Mouse (Mus musculus) spleen, adult 2 months (tissue): ENCODE results near the gene Mycbp2. TPM values are rescaled to one million over a fixed set of nuclear protein-coding genes. Genes with fewer than 3 reads are reported as not detected.

ENCODE experiments used
- DNase-seq, 2 experiments: peaks; one replicate each; pipeline versions ENCODE4 v3.0.0 to v3.0.0-alpha.2; 2012 to 2021; ENCODE audit warnings: low spot score in 2 of 2, low read depth in 1 of 2
- H3K27ac ChIP-seq: fragments of 200-500 bp; 2 replicates; pipeline ENCODE4 v1.5.1; 2012; ENCODE audit warnings: low read length, inconsistent platforms; ENCODE audit not compliant: insufficient read depth
- H3K27me3 ChIP-seq: fragments of 200-500 bp; 2 replicates; pipeline ENCODE4 v1.6.1; 2012; ENCODE audit warnings: mild to moderate bottlenecking, moderate library complexity, low read length, inconsistent platforms; ENCODE audit not compliant: control insufficient read depth, insufficient read depth
- H3K36me3 ChIP-seq: fragments of 200-500 bp; 2 replicates; pipeline ENCODE4 v1.6.1; 2012; ENCODE audit warnings: mild to moderate bottlenecking, low read length, inconsistent platforms; ENCODE audit not compliant: control insufficient read depth, insufficient read depth
- H3K4me1 ChIP-seq: fragments of 200-500 bp; 2 replicates; pipeline ENCODE4 v1.6.1; 2011; ENCODE audit warnings: inconsistent platforms; ENCODE audit not compliant: control insufficient read depth, insufficient read depth, insufficient read length
- H3K4me3 ChIP-seq: fragments of 200-500 bp; 2 replicates; pipeline ENCODE4 v1.5.1; 2011; ENCODE audit warnings: mild to moderate bottlenecking, inconsistent platforms; ENCODE audit not compliant: insufficient read depth, insufficient read length; ENCODE audit errors: extremely low read depth
- CTCF ChIP-seq: fragments of 200-500 bp; IDR thresholded peaks from 2 replicates; pipeline ENCODE4 v1.5.1; 2011; ENCODE audit warnings: mild to moderate bottlenecking, inconsistent platforms; ENCODE audit not compliant: insufficient read depth, insufficient read length, insufficient replicate concordance; ENCODE audit errors: extremely low read depth
- POLR2A ChIP-seq: fragments of 200-500 bp; IDR thresholded peaks from 2 replicates; pipeline ENCODE4 v1.6.1; 2011; ENCODE audit warnings: low read depth, low read length, inconsistent platforms
- WGBS: fragments of 180-500 bp; shearing (Covaris S2); methylation state at CpG from one replicate; pipeline ENCODE4 v1.1.7; 2018; 5-methylcytosine and 5-hydroxymethylcytosine counted together
- polyA plus RNA-seq: library from polyadenylated mRNA; depleted of rRNA; stranded (reverse); fragments of >200 nt; gene quantifications from 2 replicates; pipeline ENCODE4 v1.2.3, GENCODE M21; 2012

The Mycbp2 gene
- polyA plus RNA-seq, 1 experiment: 32.9 TPM

DNA sequence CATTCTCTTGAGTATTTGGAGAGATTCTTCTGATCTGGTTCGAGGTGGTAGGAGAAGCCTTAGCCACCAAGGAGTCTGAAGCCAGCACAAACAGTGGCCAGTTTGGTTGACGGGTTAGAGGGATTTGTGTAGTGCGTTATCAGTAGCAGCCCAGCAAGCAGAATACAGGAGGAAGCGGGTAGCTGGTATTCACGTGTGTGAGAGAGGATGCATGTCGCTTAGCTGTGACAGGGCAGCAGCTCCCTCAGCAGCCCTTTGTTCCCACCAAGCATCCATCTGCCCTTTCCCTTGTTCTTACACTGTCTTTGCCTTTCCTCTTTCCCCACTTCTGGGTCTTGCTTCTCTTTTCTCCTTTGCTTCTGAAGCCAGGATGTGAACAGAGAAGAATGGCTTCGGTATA lies 271.4 kb downstream of the Mycbp2 start:
- Histone ChIP-seq H3K36me3 (peaks cover 18% of the 10 kb centered on the region), H3K4me3 (no peak overlapping the region), H3K27me3 (no peaks in the 10 kb centered on the region), H3K4me1 (no peaks in the 10 kb centered on the region; the same call in 1 of the 2 replicates), H3K27ac (no peak overlapping the region)
- WGBS: 85% methylated on average over 7 of the region's 7 CpGs
- TF ChIP-seq POLR2A (no peak), CTCF (no peak)
- no peak for DNase-seq

DNA sequence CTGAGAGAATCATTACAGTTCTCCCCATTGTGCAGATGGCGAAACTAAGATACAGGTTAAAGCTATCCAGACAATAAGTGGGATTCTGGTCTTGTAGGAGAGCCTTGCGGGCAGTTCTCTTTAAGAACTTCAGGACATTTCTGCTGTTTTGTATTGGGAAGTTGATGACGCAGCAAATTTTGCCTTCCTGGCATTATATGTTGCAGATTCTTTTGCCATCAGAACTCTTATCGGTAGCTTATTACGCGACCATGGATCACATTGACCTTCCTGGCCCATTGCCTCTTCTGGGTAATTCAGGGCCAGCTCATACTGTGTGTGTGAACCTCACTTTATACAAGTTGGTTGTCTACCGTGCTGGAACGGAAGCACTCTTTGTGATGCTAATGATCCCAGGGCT lies 272.8 kb downstream of the Mycbp2 start:
- peaks cover 18% of the 10 kb centered on the region for H3K36me3 ChIP-seq
- TF ChIP-seq CTCF (no peak), POLR2A (no peak)

DNA sequence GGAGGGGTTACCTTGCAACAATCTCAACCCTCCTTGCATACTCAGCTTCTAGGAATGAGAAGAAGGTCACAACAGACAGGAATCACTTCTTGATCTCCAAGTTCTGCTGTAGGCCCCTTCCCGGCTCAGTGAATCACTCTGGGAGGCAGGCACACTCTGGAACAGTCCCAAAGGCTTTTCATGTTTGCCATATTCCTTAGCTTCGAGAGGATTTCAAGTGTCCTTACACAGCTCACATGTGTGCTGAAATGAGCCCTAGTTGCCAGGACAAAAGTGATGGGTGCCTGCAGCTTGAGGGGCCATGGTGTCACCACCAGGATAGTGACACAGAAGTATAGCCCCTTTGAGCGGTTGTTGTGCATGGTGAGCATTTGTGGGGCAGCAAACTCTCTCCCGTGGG lies 273.9 kb downstream of the Mycbp2 start:
- WGBS: 90% methylated on average over 4 of the region's 4 CpGs
- Histone ChIP-seq H3K4me3 (no peak overlapping the region), H3K27ac (no peak overlapping the region), H3K36me3 (peaks cover 16% of the 10 kb centered on the region), H3K27me3 (no peaks in the 10 kb centered on the region), H3K4me1 (no peaks in the 10 kb centered on the region; the same call in 1 of the 2 replicates)
- DNase-seq: no peak
- TF ChIP-seq CTCF (no peak), POLR2A (no peak)

More for the DNA sequence above, 272.8 kb downstream of the Mycbp2 start:
- 96% methylated on average over 8 of the region's 8 CpGs for WGBS
- no peak for DNase-seq
- H3K4me1 ChIP-seq: no peaks in the 10 kb centered on the region; the same call in 1 of the 2 replicates
- H3K4me3 ChIP-seq: no peak overlapping the region
- H3K27me3 ChIP-seq: no peaks in the 10 kb centered on the region
- H3K27ac ChIP-seq: no peak overlapping the region

DNA sequence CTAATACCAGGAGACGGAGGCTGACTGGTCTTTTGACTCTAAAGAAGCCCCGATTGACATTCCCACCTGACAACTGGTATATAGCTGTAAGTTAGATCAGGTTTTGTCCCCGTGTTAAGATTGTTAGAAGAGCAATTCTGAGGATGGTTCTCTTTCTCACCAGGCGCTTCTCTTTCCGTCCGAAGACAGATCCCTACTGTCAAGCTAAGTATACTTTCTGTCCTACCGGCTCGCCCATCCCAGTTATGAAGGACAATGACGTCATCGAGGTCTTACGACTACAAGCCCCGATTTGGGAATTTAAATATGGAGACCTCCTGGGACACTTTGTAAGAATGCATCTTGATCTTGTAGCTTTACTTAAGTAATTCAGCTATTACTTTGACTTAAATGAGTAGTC lies 275.1 kb downstream of the Mycbp2 start:
- H3K36me3 ChIP-seq: peaks cover 16% of the 10 kb centered on the region
- H3K27ac ChIP-seq: no peak overlapping the region
- H3K27me3 ChIP-seq: no peaks in the 10 kb centered on the region
- WGBS: 93% methylated on average over 12 of the region's 12 CpGs
- TF ChIP-seq CTCF (no peak), POLR2A (no peak)
- H3K4me3 ChIP-seq: no peak overlapping the region
- H3K4me1 ChIP-seq: no peaks in the 10 kb centered on the region; the same call in 1 of the 2 replicates
- no peak for DNase-seq

DNA sequence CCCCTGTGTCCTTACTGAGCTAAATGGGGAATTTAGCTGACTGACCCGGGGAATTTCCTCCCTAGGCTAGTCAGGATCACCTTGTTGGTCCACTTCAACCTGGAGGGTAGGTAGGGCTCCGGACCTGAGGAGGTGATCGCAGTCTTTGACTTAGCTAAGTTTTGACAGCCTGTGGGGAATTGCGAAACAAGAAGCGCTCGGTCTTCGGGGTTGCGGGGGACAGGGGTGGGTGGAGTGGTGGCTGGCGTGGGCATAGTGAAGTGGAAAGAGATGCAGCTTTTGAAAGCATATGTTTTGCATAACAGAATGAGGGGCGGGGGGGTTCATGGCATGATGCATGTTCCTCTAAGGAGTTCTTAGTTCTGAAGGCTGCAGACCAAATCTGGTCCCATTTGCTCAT lies 275.8 kb downstream of the Mycbp2 start:
- H3K27ac ChIP-seq: peak overlapping the region; percentile 91
- no peaks in the 10 kb centered on the region for H3K27me3 ChIP-seq
- WGBS: 2% methylated on average over 10 of the region's 10 CpGs
- peak in 1 of 2 experiments; percentile 28 for DNase-seq
- peaks cover 13% of the 10 kb centered on the region for H3K36me3 ChIP-seq
- H3K4me3 ChIP-seq: peak overlapping the region; percentile 72
- TF ChIP-seq POLR2A (no peak), CTCF (no peak)
- H3K4me1 ChIP-seq: no peaks in the 10 kb centered on the region; the same call in 1 of the 2 replicates

DNA sequence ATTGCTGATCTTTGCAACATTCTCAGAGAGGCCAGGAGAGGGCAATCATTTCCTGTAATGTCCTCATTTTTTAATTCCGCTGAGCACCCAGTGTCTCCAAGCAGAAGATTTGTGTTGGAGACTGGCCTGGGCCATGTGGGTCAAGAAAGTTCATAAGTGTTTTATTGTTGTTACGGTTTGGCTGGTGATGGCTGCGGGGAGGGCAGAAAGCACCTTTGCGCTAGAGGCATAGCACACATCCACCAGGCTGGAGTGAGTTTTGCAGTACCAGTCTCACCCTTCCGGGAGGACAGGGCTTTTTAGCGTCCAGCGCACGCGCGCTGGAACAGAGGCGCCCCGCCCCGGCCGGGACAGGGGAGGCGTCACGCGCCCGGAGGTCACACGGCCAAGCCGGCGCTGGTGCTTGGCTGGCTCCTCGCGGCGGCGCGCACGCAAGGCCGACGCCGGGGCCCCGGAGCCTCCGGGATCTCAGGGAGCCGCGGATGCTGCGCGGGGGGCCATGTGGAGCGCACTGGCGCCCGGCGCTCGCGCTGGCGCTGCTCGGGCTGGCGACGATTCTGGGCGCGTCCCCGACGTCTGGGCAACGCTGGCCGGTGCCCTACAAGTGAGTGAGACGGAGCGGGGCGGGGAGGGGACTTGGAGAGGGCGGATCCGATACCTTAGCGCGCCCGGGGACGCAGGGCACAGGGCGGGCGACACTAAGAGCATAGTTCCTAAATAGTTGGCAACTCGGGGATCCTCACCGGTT lies 276.6 kb downstream of the Mycbp2 start, which contains the start of gene Cln5:
TSS of gene Cln5 (plus strand) at position 353 of the 748 bp plus-strand sequence.
- Histone ChIP-seq H3K4me3 (peak within 1 kb of the TSS; percentile 72), H3K27ac (peak within 1 kb of the TSS; percentile 91), H3K36me3 (peaks cover 9% of the 10 kb centered on the region; the same call in 1 of the 2 replicates), H3K27me3 (no peaks in the 10 kb centered on the region), H3K4me1 (no peaks in the 10 kb centered on the region; the same call in 1 of the 2 replicates)
- DNase-seq: peak; percentile 91 to 94
- TF ChIP-seq POLR2A: peak; percentile 91
- TF ChIP-seq CTCF: no peak
- WGBS: 1% methylated on average over 65 of the region's 65 CpGs

GRCm38 (mm10) chr14:103069465-103069863 lies 277.1 kb downstream of the Mycbp2 start:
- H3K4me3 ChIP-seq: peak overlapping the region; percentile 51; the same call in 1 of the 2 replicates
- TF ChIP-seq CTCF (no peak), POLR2A (no peak)
- no peak for DNase-seq
- peaks cover 6% of the 10 kb centered on the region; the same call in 1 of the 2 replicates for H3K36me3 ChIP-seq
- WGBS: 26% methylated on average over 12 of the region's 12 CpGs
- no peaks in the 10 kb centered on the region; the same call in 1 of the 2 replicates for H3K4me1 ChIP-seq
- H3K27ac ChIP-seq: peak overlapping the region; percentile 89
- no peaks in the 10 kb centered on the region for H3K27me3 ChIP-seq
